Mouse (Mus musculus) CH12.LX (cell line): ENCODE data around the gene Fabp3.

Experiments used
- CHD2 ChIP-seq: IDR thresholded peaks from 2 replicates; pipeline ENCODE4 v1.6.1; 2011; ENCODE audit warnings: low read length, improper control_type of control experiment
- CTCF ChIP-seq, 2 experiments: IDR thresholded peaks in 1 of 2; conservative IDR thresholded peaks in 1 of 2; 2 replicates each; pipeline ENCODE4 v1.5.1; 2011 to 2012; ENCODE audit warnings: low read depth in 2 of 2, low read length in 2 of 2, improper control_type of control experiment in 1 of 2, inconsistent platforms in 1 of 2, mild to moderate bottlenecking in 1 of 2, moderate library complexity in 1 of 2
- HCFC1 ChIP-seq: IDR thresholded peaks from 2 replicates; pipeline ENCODE4 v1.6.1; 2012; ENCODE audit warnings: low read depth, mild to moderate bottlenecking, inconsistent platforms, low read length, improper control_type of control experiment
- NRF1 ChIP-seq: IDR thresholded peaks from 2 replicates; pipeline ENCODE4 v1.6.1; 2014; ENCODE audit warnings: low read depth, mild to moderate bottlenecking, inconsistent platforms, low read length, improper control_type of control experiment, moderate library complexity
- POLR2A ChIP-seq: IDR thresholded peaks from 2 replicates; pipeline ENCODE4 v1.6.1; 2011; ENCODE audit warnings: low read depth, mild to moderate bottlenecking, improper control_type of control experiment, low read length
- UBTF ChIP-seq: IDR thresholded peaks from 2 replicates; pipeline ENCODE4 v1.6.1; 2012; ENCODE audit warnings: low read depth, mild to moderate bottlenecking, inconsistent platforms, low read length, improper control_type of control experiment, moderate library complexity
- ZMIZ1 ChIP-seq: IDR thresholded peaks from 2 replicates; pipeline ENCODE4 v1.6.1; 2012; ENCODE audit warnings: low read depth, mild to moderate bottlenecking, inconsistent platforms, low read length, improper control_type of control experiment

- peak; percentile 95 for TF ChIP-seq POLR2A
- peak; percentile 92 for TF ChIP-seq ZMIZ1
- no peak for TF ChIP-seq CTCF (conservative IDR thresholded peaks at IDR 0.05 in 1 of 2, IDR thresholded peaks at IDR 0.05 in 1 of 2; ENCODE audit: low read depth in 2 of 2, low read length in 2 of 2)
- peak; percentile 85 for TF ChIP-seq HCFC1
- peak; percentile 90 for TF ChIP-seq CHD2
- no peak for TF ChIP-seq UBTF
- peak; percentile 61; the same call in 1 of the 2 replicates for TF ChIP-seq NRF1
These were observed 51.3 kb downstream of the Fabp3 start, which contains the start of the genes Zcchc17 and Snrnp40 for GRCm38 (mm10) chr4:130359486-130360237.
